Mouse (Mus musculus): ENCODE results near the gene Rab9. TPM values are rescaled to one million over a fixed set of nuclear protein-coding genes. Genes with fewer than 3 reads are reported as not detected.
"Not testable (repeated sequence)": the region's sequence is repeated elsewhere in the genome, so short reads cannot be mapped to it uniquely, and the experiment has no call there.

Gene Rab9
- 5.3 TPM in 1 of 2 replicates, not detected in the other for polyA plus RNA-seq (2012; ENCODE audit: insufficient read depth, low replicate concordance)

DNA sequence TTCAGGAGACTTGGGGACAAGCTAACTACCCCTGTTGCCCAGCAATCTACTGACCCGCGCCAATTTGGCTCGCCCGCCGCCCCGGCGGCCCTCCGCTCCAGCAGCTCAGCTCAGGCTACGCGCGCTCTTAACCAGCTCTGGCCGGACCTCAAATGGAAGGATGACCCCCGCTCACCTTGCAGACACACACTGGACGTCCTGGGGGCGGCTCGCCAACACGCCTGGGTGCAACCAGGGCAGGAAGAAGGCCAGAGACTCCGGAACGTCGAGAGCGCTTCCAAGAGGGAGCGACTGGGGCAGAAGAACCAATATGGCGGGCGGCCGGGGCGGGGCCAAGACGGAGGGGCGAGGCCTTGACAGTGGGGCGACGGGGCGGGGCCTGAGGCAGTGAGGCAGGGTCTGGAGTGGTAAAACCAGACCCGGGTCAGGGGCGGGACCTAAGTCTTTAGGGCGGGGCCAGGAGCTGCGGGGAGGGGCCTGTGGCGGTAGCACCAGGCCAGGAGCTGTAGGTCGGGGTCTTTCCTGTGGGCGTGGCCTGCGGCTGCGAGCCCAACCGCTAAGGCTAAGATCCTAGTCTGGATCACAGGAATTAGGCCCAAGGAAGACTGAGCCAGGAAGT, at the start of gene Rab9:
Rab9 (minus strand) TSS at position 503 of the 619 bp plus-strand sequence.
- Histone ChIP-seq H3K9me3 (0 out of 2 replicates have a peak, but pooled peaks cover 6% of the 10 kb centered on the region), H3K4me3 (replicated peaks) (peak within 1 kb of the TSS; percentile 92), H3K27me3 (replicated peaks) (peaks cover 2% of the 10 kb centered on the region), H3K4me1 (peaks cover 23% of the 10 kb centered on the region), H3K36me3 (replicated peaks; ENCODE audit: low read length) (peaks cover 21% of the 10 kb centered on the region)
- no peak for TF ChIP-seq GATA1 (IDR thresholded peaks at IDR 0.05; ENCODE audit: borderline replicate concordance, low read length)
- TF ChIP-seq FLI1 (IDR thresholded peaks at IDR 0.05; ENCODE audit: low read length): no peak

DNA sequence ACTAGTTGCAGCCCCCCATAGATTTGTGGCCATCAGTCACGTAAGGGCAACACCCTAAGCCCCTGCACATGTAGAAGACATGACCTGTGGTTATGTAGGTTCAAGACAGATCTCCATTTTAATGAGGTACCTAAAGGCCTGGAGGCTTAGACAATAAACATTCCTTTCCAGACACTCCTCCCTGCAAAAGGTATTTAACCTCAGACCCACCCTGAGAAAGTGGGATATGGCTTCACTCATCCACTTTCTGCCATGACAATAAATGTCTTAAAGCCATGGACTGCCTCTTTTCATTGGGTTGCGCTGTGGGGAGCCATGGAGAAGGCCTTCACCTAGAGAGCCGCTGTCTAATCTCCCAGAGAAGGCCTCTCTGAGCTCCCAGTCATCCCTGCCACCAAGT, 48.5 kb upstream of the Rab9 start:
- TF ChIP-seq FLI1 (IDR thresholded peaks at IDR 0.05; ENCODE audit: low read length) (no peak), GATA1 (IDR thresholded peaks at IDR 0.05; ENCODE audit: borderline replicate concordance, low read length) (no peak)
- no peaks in the 10 kb centered on the region for H3K9me3 ChIP-seq
- H3K27me3 ChIP-seq (replicated peaks): peaks cover 13% of the 10 kb centered on the region
- H3K4me3 ChIP-seq (replicated peaks): no peak overlapping the region
- H3K36me3 ChIP-seq (replicated peaks; ENCODE audit: low read length): no peaks in the 10 kb centered on the region
- no peaks in the 10 kb centered on the region for H3K4me1 ChIP-seq

GRCm38 (mm10) chrX:166525637-166526315, 46.1 kb upstream of the Rab9 start:
- peaks cover 7% of the 10 kb centered on the region for H3K27me3 ChIP-seq (replicated peaks)
- no peaks in the 10 kb centered on the region for H3K4me1 ChIP-seq
- TF ChIP-seq GATA1 (IDR thresholded peaks at IDR 0.05; ENCODE audit: borderline replicate concordance, low read length) (no peak), FLI1 (IDR thresholded peaks at IDR 0.05; ENCODE audit: low read length) (no peak)
- H3K4me3 ChIP-seq (replicated peaks): no peak overlapping the region
- no peaks in the 10 kb centered on the region for H3K9me3 ChIP-seq
- H3K36me3 ChIP-seq (replicated peaks; ENCODE audit: low read length): no peaks in the 10 kb centered on the region

DNA sequence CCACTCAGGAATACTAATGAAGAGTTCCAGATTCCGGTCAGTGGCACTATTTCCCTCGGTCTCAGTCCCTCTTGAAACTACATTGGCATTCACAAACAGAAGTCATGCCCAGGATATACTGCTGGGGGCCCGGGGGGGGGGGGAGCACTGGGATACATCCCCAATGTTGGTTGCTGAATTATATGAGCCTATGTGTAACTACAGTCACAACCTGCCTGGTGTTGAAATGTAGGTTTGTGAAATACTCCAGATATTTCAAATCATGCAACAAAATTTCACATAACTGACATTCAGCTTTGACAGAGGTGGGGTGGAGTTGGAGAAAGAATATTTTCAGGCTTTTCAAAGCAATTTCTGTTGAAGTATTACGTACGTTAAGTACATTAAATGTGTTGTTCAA, 41.1 kb upstream of the Rab9 start:
- TF ChIP-seq FLI1 (IDR thresholded peaks at IDR 0.05; ENCODE audit: low read length) (no peak), GATA1 (IDR thresholded peaks at IDR 0.05; ENCODE audit: borderline replicate concordance, low read length) (no peak)
- Histone ChIP-seq H3K4me1 (peaks cover 19% of the 10 kb centered on the region), H3K9me3 (no peaks in the 10 kb centered on the region), H3K4me3 (replicated peaks) (no peak overlapping the region), H3K36me3 (replicated peaks; ENCODE audit: low read length) (no peaks in the 10 kb centered on the region), H3K27me3 (replicated peaks) (peaks cover 4% of the 10 kb centered on the region)

- no peak for TF ChIP-seq FLI1 (IDR thresholded peaks at IDR 0.05; ENCODE audit: low read length)
- no peak for TF ChIP-seq GATA1 (IDR thresholded peaks at IDR 0.05; ENCODE audit: borderline replicate concordance, low read length)
- Histone ChIP-seq H3K4me3 (replicated peaks) (no peak within 1 kb of the TSS), H3K27me3 (replicated peaks) (peaks cover 4% of the 10 kb centered on the region)
These were observed 38.7 kb upstream of the Rab9 start, which contains the start of gene Tceanc for GRCm38 (mm10) chrX:166518345-166518744. Tceanc (minus strand) TSS chrX:166518567.

DNA sequence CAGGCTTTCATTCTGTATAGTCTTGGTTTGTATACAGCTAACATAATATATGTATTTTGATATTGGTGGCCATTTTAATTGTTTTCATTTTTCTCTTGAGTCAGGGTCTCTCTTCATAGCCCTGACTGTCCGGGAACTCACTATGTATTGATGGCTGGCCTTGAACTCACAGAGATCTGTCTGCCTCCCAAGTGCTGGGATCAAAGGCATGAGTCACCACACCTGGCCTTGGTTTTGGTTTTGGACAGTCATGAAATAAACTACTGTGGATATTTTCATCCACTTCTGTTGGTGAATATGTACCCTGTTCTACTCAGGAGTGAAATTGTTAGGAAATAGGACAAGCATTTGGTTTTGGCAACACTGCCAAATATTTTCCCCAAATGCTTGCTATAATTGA, 37.0 kb upstream of the Rab9 start:
- Histone ChIP-seq H3K4me3 (replicated peaks) (no peak overlapping the region), H3K36me3 (replicated peaks; ENCODE audit: low read length) (no peaks in the 10 kb centered on the region), H3K9me3 (no peaks in the 10 kb centered on the region), H3K27me3 (replicated peaks) (peaks cover 4% of the 10 kb centered on the region), H3K4me1 (peaks cover 28% of the 10 kb centered on the region)
- TF ChIP-seq FLI1 (IDR thresholded peaks at IDR 0.05; ENCODE audit: low read length) (no peak), GATA1 (IDR thresholded peaks at IDR 0.05; ENCODE audit: borderline replicate concordance, low read length) (no peak)

More at GRCm38 (mm10) chrX:166518345-166518744, 38.7 kb upstream of the Rab9 start, which contains the start of gene Tceanc:
- Histone ChIP-seq H3K36me3 (replicated peaks; ENCODE audit: low read length) (no peaks in the 10 kb centered on the region), H3K9me3 (no peaks in the 10 kb centered on the region), H3K4me1 (peaks cover 28% of the 10 kb centered on the region)

- Histone ChIP-seq H3K9me3 (no peaks in the 10 kb centered on the region), H3K36me3 (replicated peaks; ENCODE audit: low read length) (no peaks in the 10 kb centered on the region), H3K4me1 (peaks cover 28% of the 10 kb centered on the region), H3K27me3 (replicated peaks) (peaks cover 4% of the 10 kb centered on the region), H3K4me3 (replicated peaks) (no peak overlapping the region)
- TF ChIP-seq GATA1 (IDR thresholded peaks at IDR 0.05; ENCODE audit: borderline replicate concordance, low read length) (no peak), FLI1 (IDR thresholded peaks at IDR 0.05; ENCODE audit: low read length) (no peak)
These were observed 36.3 kb upstream of the Rab9 start for GRCm38 (mm10) chrX:166515923-166516322.

- H3K4me3 ChIP-seq (replicated peaks); H3K27me3 ChIP-seq (replicated peaks); H3K36me3 ChIP-seq (replicated peaks; ENCODE audit: low read length); H3K9me3 ChIP-seq: not testable (repeated sequence)
- H3K4me1 ChIP-seq: peaks cover 19% of the 10 kb centered on the region; the same call in 1 of the 2 replicates
These were observed 34.4 kb upstream of the Rab9 start for GRCm38 (mm10) chrX:166514035-166514434.

DNA sequence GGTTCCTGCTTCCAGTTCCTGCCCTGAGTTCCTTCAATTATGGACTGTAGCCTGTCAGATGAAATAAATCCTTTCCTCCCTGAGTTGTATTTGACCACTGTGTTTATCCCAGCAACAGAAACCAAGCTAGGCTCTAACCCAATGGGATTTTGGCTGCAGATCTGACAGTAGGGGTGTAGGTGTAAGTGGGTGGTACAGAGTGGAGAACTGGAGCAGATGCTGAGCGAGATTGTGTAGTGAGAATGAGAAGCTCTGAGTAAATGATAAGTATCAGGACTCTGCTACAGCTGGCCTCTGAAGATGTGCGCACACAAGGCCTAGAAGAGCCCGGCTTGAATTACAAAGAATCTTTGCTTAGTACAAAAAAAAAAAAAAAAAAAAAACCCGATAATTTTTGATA, 32.4 kb upstream of the Rab9 start:
- H3K4me3 ChIP-seq (replicated peaks): no peak overlapping the region
- no peaks in the 10 kb centered on the region for H3K27me3 ChIP-seq (replicated peaks)
- H3K36me3 ChIP-seq (replicated peaks; ENCODE audit: low read length): peaks cover 10% of the 10 kb centered on the region
- H3K9me3 ChIP-seq: no peaks in the 10 kb centered on the region
- H3K4me1 ChIP-seq: peaks cover 21% of the 10 kb centered on the region; the same call in 1 of the 2 replicates
- TF ChIP-seq FLI1 (IDR thresholded peaks at IDR 0.05; ENCODE audit: low read length) (no peak), GATA1 (IDR thresholded peaks at IDR 0.05; ENCODE audit: borderline replicate concordance, low read length) (no peak)

GRCm38 (mm10) chrX:166511107-166511506, 31.4 kb upstream of the Rab9 start:
- Histone ChIP-seq H3K4me1 (peaks cover 17% of the 10 kb centered on the region; the same call in 1 of the 2 replicates), H3K9me3 (no peaks in the 10 kb centered on the region), H3K27me3 (replicated peaks) (no peaks in the 10 kb centered on the region), H3K4me3 (replicated peaks) (peak overlapping the region; percentile 30), H3K36me3 (replicated peaks; ENCODE audit: low read length) (peaks cover 10% of the 10 kb centered on the region)
- TF ChIP-seq GATA1 (IDR thresholded peaks at IDR 0.05; ENCODE audit: borderline replicate concordance, low read length): no peak
- TF ChIP-seq FLI1 (IDR thresholded peaks at IDR 0.05; ENCODE audit: low read length): no peak

All from megakaryocyte, embryonic 14.5 days (primary cell).